Mouse (Mus musculus): ENCODE results near the gene AC109138.7. TPM values are rescaled to one million over a fixed set of nuclear protein-coding genes. Genes with fewer than 3 reads are reported as not detected.

Gene AC109138.7
- total and polyA plus RNA-seq, 3 experiments: not detected

- no peaks in the 10 kb centered on the region for H3K27me3 ChIP-seq (replicated peaks)
- in situ Hi-C loops (cut with MboI; ENCODE audit: low pct_ligation_motif_present, low pct_unique_long_range_greater_than_20kb, low sequenced_read_pairs): no loop called here
- H3K4me2 ChIP-seq (ENCODE audit: insufficient read depth, low read depth, poor library complexity, severe bottlenecking): no peak overlapping the region
- H3K9me3 ChIP-seq (replicated peaks; ENCODE audit: low read length): no peaks in the 10 kb centered on the region
- peaks cover 9 to 53% of the 10 kb centered on the region in 2 experiments; a peak in 3 of 4 replicates for H3K4me1 ChIP-seq (ENCODE audit: control insufficient read depth in 1 of 2, insufficient read depth in 2 of 2)
- dilution Hi-C loops (cut with MboI; ENCODE audit: extremely low pct_ligation_motif_present, extremely low pct_unique_long_range_greater_than_20kb, low sequenced_read_pairs): no loop called here
- DNase-seq (ENCODE audit: extremely low read depth): peak; percentile 54
- H3K27ac ChIP-seq (ENCODE audit: insufficient read depth, low read depth): no peak overlapping the region
- no peak overlapping the region for H3K9ac ChIP-seq (ENCODE audit: insufficient read depth, low read depth)
- TF ChIP-seq IRF4 (IDR thresholded peaks at IDR 0.05; ENCODE audit: low read depth, low read length) (no peak), ETS1 (conservative IDR thresholded peaks at IDR 0.05; ENCODE audit: low read depth, low read length) (no peak), NELFE (IDR thresholded peaks at IDR 0.05; ENCODE audit: low read depth, low read length) (no peak), JUN (IDR thresholded peaks at IDR 0.05; ENCODE audit: insufficient read depth, low read depth, low read length) (no peak)
- H3K36me3 ChIP-seq (replicated peaks in 1 of 2; ENCODE audit: control insufficient read depth in 1 of 2, insufficient read depth in 1 of 2, low read length in 1 of 2): peaks cover 63 to 90% of the 10 kb centered on the region in 2 experiments
- H3K79me2 ChIP-seq (replicated peaks; ENCODE audit: control insufficient read depth, extremely low read depth, insufficient read depth, poor library complexity, severe bottlenecking): no peaks in the 10 kb centered on the region
- no peak overlapping the region for H3K4me3 ChIP-seq (replicated peaks in 1 of 3; ENCODE audit: low read depth in 2 of 3, low read length in 2 of 3, poor library complexity in 1 of 3)
Observed at GRCm38 (mm10) chr19:4181892-4182291, 32.3 kb upstream of the AC109138.7 start.

GRCm38 (mm10) chr19:4183689-4184088 is 30.5 kb upstream of the AC109138.7 start:
- no peak overlapping the region for H3K4me2 ChIP-seq (ENCODE audit: insufficient read depth, low read depth, poor library complexity, severe bottlenecking)
- peaks cover 3% of the 10 kb centered on the region; the same call in 1 of the 2 replicates for H3K79me2 ChIP-seq (replicated peaks; ENCODE audit: control insufficient read depth, extremely low read depth, insufficient read depth, poor library complexity, severe bottlenecking)
- dilution Hi-C loops (cut with MboI; ENCODE audit: extremely low pct_ligation_motif_present, extremely low pct_unique_long_range_greater_than_20kb, low sequenced_read_pairs): no loop called here
- H3K36me3 ChIP-seq (replicated peaks in 1 of 2; ENCODE audit: control insufficient read depth in 1 of 2, insufficient read depth in 1 of 2, low read length in 1 of 2): peaks cover 71 to 95% of the 10 kb centered on the region in 2 experiments
- peaks cover 17 to 71% of the 10 kb centered on the region in 2 experiments for H3K4me1 ChIP-seq (ENCODE audit: control insufficient read depth in 1 of 2, insufficient read depth in 2 of 2)
- H3K9ac ChIP-seq (ENCODE audit: insufficient read depth, low read depth): no peak overlapping the region
- H3K27me3 ChIP-seq (replicated peaks): no peaks in the 10 kb centered on the region
- no peaks in the 10 kb centered on the region for H3K9me3 ChIP-seq (replicated peaks; ENCODE audit: low read length)
- in situ Hi-C loops (cut with MboI; ENCODE audit: low pct_ligation_motif_present, low pct_unique_long_range_greater_than_20kb, low sequenced_read_pairs): no loop called here
- TF ChIP-seq ZNF384 (IDR thresholded peaks at IDR 0.05; ENCODE audit: low read depth, low read length) (no peak), KAT2A (IDR thresholded peaks at IDR 0.05; ENCODE audit: insufficient replicate concordance, low read length) (no peak), MAX (IDR thresholded peaks at IDR 0.05; ENCODE audit: low read length) (no peak), NELFE (IDR thresholded peaks at IDR 0.05; ENCODE audit: low read depth, low read length) (no peak), ZKSCAN1 (IDR thresholded peaks at IDR 0.05; ENCODE audit: borderline replicate concordance, low read depth, low read length) (no peak), PAX5 (IDR thresholded peaks at IDR 0.05; ENCODE audit: low read length) (no peak), RAD21 (IDR thresholded peaks at IDR 0.05; ENCODE audit: low read depth, low read length) (no peak), TCF12 (IDR thresholded peaks at IDR 0.05; ENCODE audit: low read depth, low read length) (no peak), MXI1 (IDR thresholded peaks at IDR 0.05; ENCODE audit: low read depth, low read length) (no peak), HCFC1 (IDR thresholded peaks at IDR 0.05; ENCODE audit: low read depth, low read length) (no peak), ZC3H11A (IDR thresholded peaks at IDR 0.05; ENCODE audit: low read depth, low read length) (no peak), CHD2 (IDR thresholded peaks at IDR 0.05; ENCODE audit: low read length) (no peak)
- DNase-seq (ENCODE audit: extremely low read depth): no peak
- no peak overlapping the region for H3K27ac ChIP-seq (ENCODE audit: insufficient read depth, low read depth)
- H3K4me3 ChIP-seq (replicated peaks in 1 of 3; ENCODE audit: low read depth in 2 of 3, low read length in 2 of 3, poor library complexity in 1 of 3): no peak overlapping the region
